Comparison of ENCODE assay signal across 17 mouse cellular contexts in genomic region chrX:20561846-20562245, GRCm38 (mm10). TPM values are rescaled to one million over a fixed set of nuclear protein-coding genes. Genes with fewer than 3 reads are reported as not detected.
A peak's percentile ranks its signal among the peaks of the same experiment; 100 is the strongest.
DNase-seq lines count a peak whose midpoint lies in the region; ATAC-seq and TF ChIP-seq lines count a peak whose summit lies in the region.
"Had no signal": no experiment of that assay in that cellular context is flagged by ENCODE, and none has a peak within 500 bp of the region (broad histone marks: within the 10 kb centered on the region; RNA-seq: fewer than 3 reads in every experiment).

No protein-coding gene starts in this region.

- no peaks in the 10 kb centered on the region for H3K36me3 ChIP-seq in kidney, adult 2 months (ENCODE audit: control insufficient read depth, insufficient read depth, low read length)
- H3K36me3 ChIP-seq in kidney, embryonic 14.5 days (ENCODE audit: control insufficient read depth, insufficient read depth, low read length), result no peaks in the 10 kb centered on the region

- H3K9ac ChIP-seq in kidney, embryonic 14.5 days (ENCODE audit: low read depth, low read length), result no peak overlapping the region

- 50% methylated on average over 1 of the region's 1 CpGs for WGBS in kidney, adult 2 months
- 36% methylated on average over 1 of the region's 1 CpGs for WGBS in kidney, embryonic 14.5 days

- no peak overlapping the region for H3K4me3 ChIP-seq in kidney, adult 2 months (ENCODE audit: insufficient read depth, low read depth, low read length)
- H3K4me3 ChIP-seq in kidney, embryonic 14.5 days (ENCODE audit: low read length), result no peak overlapping the region

- TF ChIP-seq POLR2A in kidney, adult 2 months (IDR thresholded peaks at IDR 0.05; ENCODE audit: low read depth, low read length), result no peak
- TF ChIP-seq POLR2A in brain, embryonic 14.5 days (IDR thresholded peaks at IDR 0.05; ENCODE audit: borderline replicate concordance, extremely low read depth, insufficient read depth, insufficient read length, poor library complexity, severe bottlenecking), result no peak

- H3K27ac ChIP-seq in kidney, adult 2 months (ENCODE audit: insufficient read depth, low read depth, low read length), result no peak overlapping the region
- no peak overlapping the region for H3K27ac ChIP-seq in kidney, embryonic 14.5 days (ENCODE audit: low read depth, low read length)

- no peaks in the 10 kb centered on the region for H3K4me1 ChIP-seq in kidney, adult 2 months (ENCODE audit: control insufficient read depth, insufficient read depth, low read length)
- H3K4me1 ChIP-seq in kidney, embryonic 14.5 days (ENCODE audit: control insufficient read depth, insufficient read depth, low read length), result no peaks in the 10 kb centered on the region

- TF ChIP-seq CTCF in kidney, adult 2 months (conservative IDR thresholded peaks at IDR 0.05; ENCODE audit: insufficient read depth, insufficient read length, low read depth, low read length), result no peak
- TF ChIP-seq CTCF in brain, embryonic 14.5 days (IDR thresholded peaks at IDR 0.05; ENCODE audit: borderline replicate concordance, extremely low read depth, insufficient read depth, insufficient read length), result no peak

- H3K9me3 ChIP-seq in kidney, embryonic 14.5 days (ENCODE audit: control insufficient read depth, low read length), result no peaks in the 10 kb centered on the region

- no peak overlapping the region for H3K4me2 ChIP-seq in kidney, embryonic 14.5 days (replicated peaks; ENCODE audit: low read depth, low read length)

- H3K27me3 ChIP-seq in kidney, adult 2 months (replicated peaks; ENCODE audit: control insufficient read depth, insufficient read depth, low read length), result no peaks in the 10 kb centered on the region
- no peaks in the 10 kb centered on the region for H3K27me3 ChIP-seq in kidney, embryonic 14.5 days (ENCODE audit: control insufficient read depth, insufficient read depth, low read length)

- ATAC-seq in kidney, embryonic 14.5 days (ENCODE audit: low FRiP score, low TSS enrichment), result no peak

- peak; percentile 6 for DNase-seq in embryo, embryonic 10 days (ENCODE audit: low spot score)
- no peak for DNase-seq in embryo, embryonic 9.5 days (ENCODE audit: extremely low spot score)
- DNase-seq in kidney, adult 2 months, result peak; percentile 3
- peak; percentile 48 for DNase-seq in 3T3-L1 (ENCODE audit: low read depth, low spot score)
- peak; percentile 17 for DNase-seq in brain, embryonic 14.5 days (ENCODE audit: low read depth)
- DNase-seq in right cerebral cortex, postnatal 4 days, result no peak
- no peak for DNase-seq in thymus, postnatal 10 days (ENCODE audit: low spot score in 2 of 2)
- DNase-seq: adrenal gland, adult 2 months; B cell, adult 2 months; heart, adult 11 months; heart, postnatal 4 days; kidney, adult 9 months; left cerebral cortex, postnatal 4 days; lung, adult 2 months; thymus, adult 2 months had no signal

RNA-seq across cellular contexts. Expression of gene Rgn, which starts 12.3 kb away (rescaled TPM):
- polyA plus RNA-seq in kidney, adult 2 months (2012; rRNA removed), result 1.5 and 1.7 TPM in 2 replicates
- polyA plus RNA-seq in kidney, embryonic 14.5 days (2014; fragmentation: Nextera tagmentation; extraction: Ambion mirVana), result 5.9 and 6.2 TPM in 2 replicates
- 0.22 and 0.24 TPM in 2 replicates for polyA plus RNA-seq in brain, embryonic 14.5 days (2012; rRNA removed)
- polyA plus RNA-seq: neural tube, embryonic 11.5 days; thymus, adult 2 months had no signal

RNA-seq across cellular contexts. Expression of gene Rbm10, which starts 55.5 kb away (rescaled TPM):
- polyA plus RNA-seq in kidney, adult 2 months (2012; rRNA removed), result 39.2 and 46.4 TPM in 2 replicates
- polyA plus RNA-seq in kidney, embryonic 14.5 days (2014; fragmentation: Nextera tagmentation; extraction: Ambion mirVana), result 54.1 and 68.3 TPM in 2 replicates
- polyA plus RNA-seq in brain, embryonic 14.5 days (2012; rRNA removed), result 83.1 and 91.0 TPM in 2 replicates

RNA-seq across cellular contexts. Expression of gene Ndufb11, which starts 55.6 kb away (rescaled TPM):
- 325 and 376 TPM in 2 replicates for polyA plus RNA-seq in kidney, adult 2 months (2012; rRNA removed)
- 243 and 313 TPM in 2 replicates for polyA plus RNA-seq in kidney, embryonic 14.5 days (2014; fragmentation: Nextera tagmentation; extraction: Ambion mirVana)
- polyA plus RNA-seq in brain, embryonic 14.5 days (2012; rRNA removed), result 131 and 148 TPM in 2 replicates

Comparison
In these comparisons a context has a peak if more than half of its experiments do, and no peak if none do; other contexts are left out.
1. DNase-seq: peak in embryo, embryonic 10 days (single experiment), kidney, adult 2 months (single experiment), 3T3-L1 (single experiment) and brain, embryonic 14.5 days (single experiment); none in embryo, embryonic 9.5 days (single experiment), right cerebral cortex, postnatal 4 days (single experiment) and thymus, postnatal 10 days (0 of 2).